Mouse (Mus musculus): Measurements from ENCODE around the gene Mtf1. TPM values are rescaled to one million over a fixed set of nuclear protein-coding genes. Genes with fewer than 3 reads are reported as not detected.

Gene Mtf1
- polyA plus RNA-seq (2015; fragmentation: Nextera tagmentation; extraction: Ambion mirVana): 10.1 and 11.6 TPM in 2 replicates

GRCm38 (mm10) chr4:124801552-124802308, at the start of gene Mtf1:
Mtf1 (plus strand) TSS chr4:124802104.

GRCm38 (mm10) chr4:124850261-124850913, 48.5 kb downstream of the Mtf1 start, which contains the start of gene Yrdc:
Yrdc (plus strand) TSS chr4:124850679.

GRCm38 (mm10) chr4:124850933-124851658, 49.2 kb downstream of the Mtf1 start, which contains the start of gene 1110065P20Rik:
1110065P20Rik (minus strand) TSS chr4:124851196.

GRCm38 (mm10) chr4:124861283-124862188, 59.6 kb downstream of the Mtf1 start, which contains the start of gene Maneal:
Maneal (minus strand) TSS chr4:124862171.

DNA sequence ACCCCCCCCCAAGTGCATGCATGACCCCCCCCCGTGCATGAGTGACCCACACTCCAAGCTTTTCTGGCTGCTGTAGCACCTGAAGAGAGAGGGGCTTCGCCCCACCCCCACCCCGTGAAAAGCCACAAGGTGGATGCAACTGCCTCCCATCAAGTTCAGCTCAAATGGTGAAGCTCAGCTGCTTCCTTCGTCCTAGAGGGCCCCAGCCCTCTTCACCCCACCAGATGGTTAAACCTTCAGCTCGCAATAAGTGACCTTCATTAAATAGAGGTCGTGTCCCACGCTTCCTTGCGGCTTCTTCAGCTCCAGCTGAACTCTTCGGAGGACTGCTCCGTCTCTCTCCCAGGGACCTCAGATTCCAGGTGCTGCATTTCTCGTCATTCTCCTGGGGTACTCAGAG, 78.7 kb downstream of the Mtf1 start, which contains the start of gene Epha10:
TSS of gene Epha10 (plus strand) at position 301 of the 400 bp plus-strand sequence.

Other genes with a start within 250 kb of the Mtf1 start
- not detected in 2 replicates for gene 3100002H09Rik, start 191.3 kb upstream of the Mtf1 start, polyA plus RNA-seq (2015; fragmentation: Nextera tagmentation; extraction: Ambion mirVana)
- 0.13 and 0.17 TPM in 2 replicates for gene Pou3f1, start 145.3 kb upstream of the Mtf1 start, polyA plus RNA-seq (2015; fragmentation: Nextera tagmentation; extraction: Ambion mirVana)
- 47.4 and 55.6 TPM in 2 replicates for gene Utp11, start 108.5 kb upstream of the Mtf1 start, polyA plus RNA-seq (2015; fragmentation: Nextera tagmentation; extraction: Ambion mirVana)
- gene Fhl3, start 101.4 kb upstream of the Mtf1 start, polyA plus RNA-seq (2015; fragmentation: Nextera tagmentation; extraction: Ambion mirVana): 12.1 and 14.2 TPM in 2 replicates
- gene Sf3a3, start 87.3 kb upstream of the Mtf1 start, polyA plus RNA-seq (2015; fragmentation: Nextera tagmentation; extraction: Ambion mirVana): 65.8 and 73.5 TPM in 2 replicates
- 9.1 and 12.3 TPM in 2 replicates for gene Inpp5b, start 60.3 kb upstream of the Mtf1 start, polyA plus RNA-seq (2015; fragmentation: Nextera tagmentation; extraction: Ambion mirVana)
- 23.5 and 27.8 TPM in 2 replicates for gene Yrdc, start 48.6 kb downstream of the Mtf1 start, polyA plus RNA-seq (2015; fragmentation: Nextera tagmentation; extraction: Ambion mirVana)
- 66.9 and 78.5 TPM in 2 replicates for gene 1110065P20Rik, start 49.1 kb downstream of the Mtf1 start, polyA plus RNA-seq (2015; fragmentation: Nextera tagmentation; extraction: Ambion mirVana)
- 0.06 and 0.17 TPM in 2 replicates for gene Maneal, start 60.1 kb downstream of the Mtf1 start, polyA plus RNA-seq (2015; fragmentation: Nextera tagmentation; extraction: Ambion mirVana)
- not detected in 2 replicates for gene Epha10, start 78.8 kb downstream of the Mtf1 start, polyA plus RNA-seq (2015; fragmentation: Nextera tagmentation; extraction: Ambion mirVana)
- gene 9930104L06Rik, start 134.9 kb downstream of the Mtf1 start, polyA plus RNA-seq (2015; fragmentation: Nextera tagmentation; extraction: Ambion mirVana): 7.6 and 7.9 TPM in 2 replicates
- 19.8 and 29.5 TPM in 2 replicates for gene Cdca8, start 137.2 kb downstream of the Mtf1 start, polyA plus RNA-seq (2015; fragmentation: Nextera tagmentation; extraction: Ambion mirVana)
- 10.9 and 11.9 TPM in 2 replicates for gene Rspo1, start 184.3 kb downstream of the Mtf1 start, polyA plus RNA-seq (2015; fragmentation: Nextera tagmentation; extraction: Ambion mirVana)
- 45.0 and 46.7 TPM in 2 replicates for gene Gnl2, start 214.5 kb downstream of the Mtf1 start, polyA plus RNA-seq (2015; fragmentation: Nextera tagmentation; extraction: Ambion mirVana)